Mouse (Mus musculus) hindbrain, postnatal 0 days (tissue): ENCODE results near the gene Dpep2nb. TPM values are rescaled to one million over a fixed set of nuclear protein-coding genes. Genes with fewer than 3 reads are reported as not detected.
A peak's percentile ranks its signal among the peaks of the same experiment; 100 is the strongest.
"Not testable (repeated sequence)": the region's sequence is repeated elsewhere in the genome, so short reads cannot be mapped to it uniquely, and the experiment has no call there.

Source experiments
- ATAC-seq: fragments of 200-750 bp; cut with Nextera tagmentation; 2 replicates; pipeline ENCODE4 v1.8.0; 2017; ENCODE audit warnings: mild to moderate bottlenecking, moderate TSS enrichment, moderate library complexity
- DNase-seq: peaks from one replicate; pipeline ENCODE4 v3.0.0-alpha.2; 2015; ENCODE audit warnings: low spot score
- H3K27ac ChIP-seq: fragments of 300-500 bp; sonication (generic); 2 replicates; pipeline ENCODE4 v1.5.1; 2014; ENCODE audit warnings: mild to moderate bottlenecking
- H3K27me3 ChIP-seq: fragments of 300-500 bp; sonication (generic); 2 replicates; pipeline ENCODE4 v1.6.1; 2014; ENCODE audit warnings: low read length, mixed read lengths; ENCODE audit not compliant: insufficient read depth
- H3K36me3 ChIP-seq: fragments of 300-500 bp; sonication (generic); 2 replicates; pipeline ENCODE4 v1.6.1; 2014; ENCODE audit warnings: low read length, mixed read lengths; ENCODE audit not compliant: insufficient read depth
- H3K4me1 ChIP-seq: fragments of 300-500 bp; sonication (generic); 2 replicates; pipeline ENCODE4 v1.6.1; 2014; ENCODE audit warnings: antibody characterized with exemption, low read length, mixed read lengths; ENCODE audit not compliant: insufficient read depth
- H3K4me2 ChIP-seq: fragments of 300-500 bp; sonication (generic); 2 replicates; pipeline ENCODE4 v1.6.1; 2014; ENCODE audit warnings: low read depth, mild to moderate bottlenecking, low read length, moderate library complexity, mixed read lengths
- H3K4me3 ChIP-seq: fragments of 300-500 bp; sonication (generic); 2 replicates; pipeline ENCODE4 v1.5.1; 2014; ENCODE audit warnings: low read length
- H3K9ac ChIP-seq: fragments of 300-500 bp; sonication (generic); replicated peaks from 2 replicates; pipeline ENCODE4 v1.6.1; 2014; ENCODE audit warnings: mild to moderate bottlenecking, low read length, moderate library complexity, mixed read lengths
- H3K9me3 ChIP-seq: fragments of 300-500 bp; sonication (generic); 2 replicates; pipeline ENCODE4 v1.6.1; 2016; ENCODE audit warnings: low read length, mixed read lengths
- CTCF ChIP-seq: IDR thresholded peaks from 2 replicates; pipeline ENCODE4 v1.5.1; 2016; ENCODE audit warnings: antibody characterized with exemption, control low read depth, low read depth
- WGBS: fragments of 180-500 bp; shearing (Covaris S2); extraction: QIAGEN DNeasy Blood & Tissue Kit; methylation state at CpG from one replicate; pipeline ENCODE4 v1.1.7; 2014; 5-methylcytosine and 5-hydroxymethylcytosine counted together
- polyA plus RNA-seq: library from polyadenylated mRNA; unstranded; fragments of >200 nt; fragmentation: Nextera tagmentation; extraction: Ambion mirVana; gene quantifications from 2 replicates; pipeline ENCODE4 v1.2.1, GENCODE M21; 2015
- total RNA-seq: library from RNA; depleted of rRNA; stranded (reverse); fragments of >200 nt; gene quantifications from 2 replicates; pipeline ENCODE4 v1.2.3, GENCODE M21; 2014

Dpep2nb gene
- total and polyA plus RNA-seq, 2 experiments from 2014 or later, result not detected

DNA sequence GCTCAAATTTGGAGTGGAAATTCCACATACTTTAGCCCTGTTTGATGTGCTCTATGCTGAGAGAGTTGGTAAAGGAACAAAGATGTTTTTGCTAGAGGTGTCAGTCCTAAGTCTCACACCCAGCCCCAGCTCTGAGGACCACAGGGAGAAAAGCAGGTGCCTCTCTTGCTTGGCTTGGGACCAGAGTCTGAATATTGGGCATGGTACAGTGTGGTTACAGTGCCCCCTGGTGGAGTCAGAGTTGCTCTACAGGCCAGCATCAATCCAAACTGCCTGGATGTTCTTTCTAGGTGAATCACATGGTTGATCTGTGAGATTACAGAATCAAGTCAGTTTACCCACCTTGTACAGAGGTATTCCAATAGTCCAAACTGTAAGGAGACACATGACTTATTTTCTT is 16.7 kb upstream of the Dpep2nb start:
- no peak overlapping the region for H3K9ac ChIP-seq
- no peak overlapping the region for H3K4me3 ChIP-seq
- H3K27me3 ChIP-seq, result no peaks in the 10 kb centered on the region
- peak; percentile 97 for TF ChIP-seq CTCF
- no peaks in the 10 kb centered on the region for H3K4me1 ChIP-seq
- H3K27ac ChIP-seq, result no peak overlapping the region
- peak; percentile 89 for DNase-seq
- peak; percentile 72; the same call in 1 of the 2 replicates for ATAC-seq
- H3K36me3 ChIP-seq, result peaks cover 4% of the 10 kb centered on the region; the same call in 1 of the 2 replicates
- H3K4me2 ChIP-seq, result no peak overlapping the region
- no peaks in the 10 kb centered on the region for H3K9me3 ChIP-seq

- TF ChIP-seq CTCF, result no peak
- Histone ChIP-seq H3K4me2 (no peak overlapping the region), H3K27me3 (no peaks in the 10 kb centered on the region), H3K4me3 (no peak overlapping the region), H3K36me3 (peaks cover 10% of the 10 kb centered on the region; the same call in 1 of the 2 replicates), H3K4me1 (no peaks in the 10 kb centered on the region), H3K9me3 (no peaks in the 10 kb centered on the region), H3K27ac (no peak overlapping the region), H3K9ac (no peak overlapping the region)
- ATAC-seq (no peak), DNase-seq (no peak)
- whole genome bisulfite sequencing, result 91% methylated on average over 3 of the region's 3 CpGs
Measured at GRCm38 (mm10) chr8:106018039-106018438, 12.3 kb upstream of the Dpep2nb start.

GRCm38 (mm10) chr8:106017130-106017529 is 11.4 kb upstream of the Dpep2nb start:
- no peak overlapping the region for H3K4me3 ChIP-seq
- H3K36me3 ChIP-seq, result peaks cover 10% of the 10 kb centered on the region; the same call in 1 of the 2 replicates
- H3K27ac ChIP-seq, result no peak overlapping the region
- no peak overlapping the region for H3K4me2 ChIP-seq
- no peak for TF ChIP-seq CTCF
- ATAC-seq (no peak), DNase-seq (no peak)
- no peaks in the 10 kb centered on the region for H3K27me3 ChIP-seq
- no peak overlapping the region for H3K9ac ChIP-seq
- 96% methylated on average over 7 of the region's 7 CpGs for WGBS
- H3K9me3 ChIP-seq, result no peaks in the 10 kb centered on the region
- H3K4me1 ChIP-seq, result no peaks in the 10 kb centered on the region

DNA sequence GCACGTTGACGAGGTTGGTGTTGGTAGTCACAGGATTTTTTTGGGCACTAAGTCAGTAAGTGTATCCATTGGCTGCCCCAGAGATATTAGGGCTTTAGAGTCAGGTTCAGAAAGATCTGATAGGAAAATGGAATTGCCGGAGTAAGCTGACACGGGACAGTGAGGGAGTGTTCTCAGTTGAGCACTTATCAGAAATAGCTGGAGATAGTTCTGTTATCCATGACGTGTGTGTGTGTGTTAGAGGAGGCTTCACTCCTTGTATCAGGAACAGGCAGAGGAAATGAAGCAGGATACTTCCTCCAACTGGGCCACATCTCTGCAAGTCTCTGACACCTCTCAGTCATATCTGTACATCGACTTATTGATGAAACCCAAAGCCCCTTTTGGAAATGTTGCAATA is 10.5 kb upstream of the Dpep2nb start:
- Histone ChIP-seq H3K36me3 (peaks cover 10% of the 10 kb centered on the region; the same call in 1 of the 2 replicates), H3K27me3 (no peaks in the 10 kb centered on the region), H3K9ac (no peak overlapping the region), H3K4me3 (no peak overlapping the region), H3K9me3 (no peaks in the 10 kb centered on the region), H3K27ac (no peak overlapping the region), H3K4me1 (no peaks in the 10 kb centered on the region), H3K4me2 (no peak overlapping the region)
- TF ChIP-seq CTCF, result no peak
- DNase-seq, result no peak
- 91% methylated on average over 6 of the region's 6 CpGs for WGBS
- ATAC-seq, result no peak

DNA sequence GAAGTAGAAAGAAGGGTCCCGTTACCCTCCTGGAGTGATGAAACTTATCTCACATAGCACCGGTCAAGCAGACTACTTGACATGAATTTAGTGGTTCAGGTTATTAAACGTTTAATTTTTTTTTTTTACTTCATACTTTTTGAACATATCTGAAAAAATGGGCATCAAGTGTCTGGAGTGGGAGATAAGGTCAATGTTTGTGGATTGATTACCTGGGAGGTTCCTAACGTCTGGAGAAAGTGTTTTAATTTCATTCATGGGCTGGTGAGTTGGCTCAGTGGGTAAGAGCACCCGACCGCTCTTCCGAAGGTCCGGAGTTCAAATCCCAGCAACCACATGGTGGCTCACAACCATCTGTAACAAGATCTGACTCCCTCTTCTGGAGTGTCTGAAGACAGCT is 6.4 kb upstream of the Dpep2nb start:
- H3K4me1 ChIP-seq, H3K9me3 ChIP-seq, H3K9ac ChIP-seq, H3K27ac ChIP-seq, DNase-seq, H3K27me3 ChIP-seq, H3K36me3 ChIP-seq, ATAC-seq: not testable (repeated sequence)
- H3K4me3 ChIP-seq, result peak overlapping the region; percentile 78; the same call in 1 of the 2 replicates
- H3K4me2 ChIP-seq, result peak overlapping the region; percentile 99
- WGBS, result 82% methylated on average over 8 of the region's 8 CpGs

DNA sequence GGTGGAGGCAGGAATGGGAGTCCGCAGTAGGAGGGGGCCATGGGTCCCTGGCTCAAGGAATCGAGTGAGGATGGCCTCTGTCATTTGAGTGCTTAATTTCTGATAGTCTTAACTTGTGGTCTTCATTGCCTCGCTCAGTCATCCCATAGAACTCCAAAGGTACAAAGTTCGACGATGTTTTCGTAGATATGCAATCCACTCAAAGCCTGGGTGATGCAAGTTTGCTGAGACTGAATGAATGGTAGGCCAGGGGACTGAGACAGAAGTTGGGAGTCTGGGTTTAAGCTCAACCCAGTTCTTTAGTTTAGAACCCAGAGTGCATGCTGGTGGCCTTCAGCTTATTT is 5.8 kb upstream of the Dpep2nb start, which contains the start of gene Ddx28:
Gene Ddx28, minus strand, starts transcription at position 240 of the 344 bp plus-strand sequence.
- Histone ChIP-seq H3K4me3 (peak within 1 kb of the TSS; percentile 78), H3K27ac (peak within 1 kb of the TSS; percentile 76), H3K4me2 (peak within 1 kb of the TSS; percentile 99), H3K36me3 (0 out of 2 replicates have a peak, but pooled peaks cover 6% of the 10 kb centered on the region), H3K4me1 (0 out of 2 replicates have a peak, but pooled peaks cover 5% of the 10 kb centered on the region), H3K27me3 (no peaks in the 10 kb centered on the region), H3K9ac (peak within 1 kb of the TSS; percentile 81), H3K9me3 (no peaks in the 10 kb centered on the region)
- WGBS, result 1% methylated on average over 6 of the region's 6 CpGs
- DNase-seq (peak; percentile 4), ATAC-seq (no peak)
- TF ChIP-seq CTCF, result no peak

- Histone ChIP-seq H3K4me1 (0 out of 2 replicates have a peak, but pooled peaks cover 5% of the 10 kb centered on the region), H3K4me3 (peak overlapping the region; percentile 78), H3K4me2 (peak overlapping the region; percentile 99), H3K9me3 (no peaks in the 10 kb centered on the region), H3K9ac (peak overlapping the region; percentile 81), H3K27me3 (no peaks in the 10 kb centered on the region), H3K27ac (peak overlapping the region; percentile 76), H3K36me3 (0 out of 2 replicates have a peak, but pooled peaks cover 4% of the 10 kb centered on the region)
- 1% methylated on average over 74 of the region's 74 CpGs for WGBS
- ATAC-seq, result peak; percentile 98
- TF ChIP-seq CTCF, result no peak
- DNase-seq, result peak; percentile 97
Measured at GRCm38 (mm10) chr8:106010748-106011642, 5.2 kb upstream of the Dpep2nb start.

- not testable (repeated sequence) for H3K9me3 ChIP-seq, H3K4me3 ChIP-seq, H3K36me3 ChIP-seq, H3K4me2 ChIP-seq, H3K27ac ChIP-seq, H3K9ac ChIP-seq, H3K4me1 ChIP-seq, DNase-seq, ATAC-seq, H3K27me3 ChIP-seq
- 70% methylated on average over 3 of the region's 3 CpGs for WGBS
Measured at GRCm38 (mm10) chr8:106007891-106008290, 2.1 kb upstream of the Dpep2nb start.
